Mouse (Mus musculus): ENCODE measurements around the gene Cep57l1.
A peak's percentile ranks its signal among the peaks of the same experiment; 100 is the strongest.

Cep57l1 gene

DNA sequence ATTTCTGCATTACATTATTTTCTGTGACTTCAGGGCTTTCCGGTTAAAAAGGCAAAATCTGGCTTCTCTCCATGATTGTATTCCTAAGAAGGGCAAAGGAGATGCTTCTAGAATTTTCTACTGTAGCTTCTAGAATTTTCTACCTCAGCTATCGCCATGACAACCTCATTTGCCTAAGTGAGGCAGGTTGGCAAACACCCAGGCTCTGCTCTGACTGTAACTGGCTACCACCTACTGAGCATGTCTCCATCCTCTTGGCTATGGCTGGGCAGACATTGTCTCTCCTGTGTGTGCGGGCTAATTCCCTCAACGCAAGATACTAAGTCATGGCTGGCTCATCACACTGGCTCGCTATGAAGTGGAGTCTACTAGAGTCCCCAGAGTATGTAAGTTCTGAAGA lies 63.1 kb downstream of the Cep57l1 start:
- DNase-seq (ENCODE audit: extremely low read depth, low read depth, low spot score), result no peak

DNA sequence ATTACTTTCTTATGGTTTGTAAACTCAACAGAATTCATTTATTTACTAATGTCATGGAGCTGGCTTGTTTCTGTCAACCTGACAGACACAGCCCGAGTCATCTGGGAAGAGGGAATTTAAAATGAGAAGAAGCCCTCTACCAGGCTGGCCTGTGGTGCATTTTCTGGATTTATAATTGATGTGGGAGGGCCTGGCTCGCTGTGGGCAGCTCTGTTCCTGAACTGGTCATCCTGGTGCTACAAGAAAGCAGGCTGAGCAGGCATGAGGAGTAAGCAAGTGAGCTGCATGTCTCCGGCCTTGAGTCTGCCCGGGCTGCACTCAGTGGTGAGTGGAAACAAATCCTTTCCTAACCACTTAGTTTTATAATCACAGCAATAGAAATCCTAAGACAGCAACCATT lies 65.7 kb downstream of the Cep57l1 start:
- DNase-seq (ENCODE audit: extremely low read depth, low read depth, low spot score), result no peak

GRCm38 (mm10) chr10:41740221-41740620 lies 69.5 kb downstream of the Cep57l1 start:
- no peak for DNase-seq (ENCODE audit: extremely low read depth, low read depth, low spot score)

DNA sequence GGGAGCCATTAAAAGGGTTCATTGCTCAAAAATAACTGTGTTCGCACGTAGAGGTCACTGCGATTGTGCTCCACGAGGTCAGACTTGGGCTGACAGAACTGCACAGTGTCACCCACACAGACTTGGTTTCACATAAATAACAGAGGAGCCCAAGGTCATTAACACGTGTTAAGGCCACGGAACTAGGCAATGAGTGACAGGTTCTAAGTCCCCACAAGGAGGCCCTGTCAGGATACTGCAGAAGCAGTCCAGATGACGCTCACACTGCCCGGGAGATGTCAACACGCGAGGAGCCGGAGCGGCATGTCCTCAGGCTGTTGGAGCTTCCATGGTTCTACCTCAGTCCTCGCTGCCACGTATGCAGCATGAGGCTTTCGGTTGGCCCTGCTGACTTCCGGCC lies 72.4 kb downstream of the Cep57l1 start:
- DNase-seq (ENCODE audit: extremely low read depth, low read depth, low spot score), result no peak

DNA sequence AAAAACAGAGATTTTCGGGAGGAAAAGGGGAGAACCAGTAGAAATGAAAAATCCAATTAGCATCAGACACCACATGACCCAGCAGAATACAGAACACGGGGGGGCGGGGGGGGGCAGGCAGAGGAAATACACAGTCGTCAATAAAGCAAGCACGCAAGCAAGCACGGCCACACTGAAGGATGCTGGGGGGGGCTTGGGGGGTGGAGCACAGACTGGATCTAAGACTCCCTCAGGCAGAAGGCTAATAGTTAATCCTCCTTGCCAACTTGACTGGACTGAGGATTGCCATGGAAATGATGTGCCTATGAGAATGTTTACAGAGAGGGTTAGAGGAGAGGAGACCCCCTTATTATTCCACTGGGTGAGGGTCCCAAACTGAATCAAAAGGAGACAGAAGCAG lies 74.3 kb downstream of the Cep57l1 start:
- DNase-seq (ENCODE audit: extremely low read depth, low read depth, low spot score), result no peak

- DNase-seq (ENCODE audit: extremely low read depth, low read depth, low spot score), result no peak
Observed at GRCm38 (mm10) chr10:41733214-41733613, 76.5 kb downstream of the Cep57l1 start.

GRCm38 (mm10) chr10:41731932-41732331 lies 77.7 kb downstream of the Cep57l1 start:
- DNase-seq (ENCODE audit: extremely low read depth, low read depth, low spot score), result no peak

DNA sequence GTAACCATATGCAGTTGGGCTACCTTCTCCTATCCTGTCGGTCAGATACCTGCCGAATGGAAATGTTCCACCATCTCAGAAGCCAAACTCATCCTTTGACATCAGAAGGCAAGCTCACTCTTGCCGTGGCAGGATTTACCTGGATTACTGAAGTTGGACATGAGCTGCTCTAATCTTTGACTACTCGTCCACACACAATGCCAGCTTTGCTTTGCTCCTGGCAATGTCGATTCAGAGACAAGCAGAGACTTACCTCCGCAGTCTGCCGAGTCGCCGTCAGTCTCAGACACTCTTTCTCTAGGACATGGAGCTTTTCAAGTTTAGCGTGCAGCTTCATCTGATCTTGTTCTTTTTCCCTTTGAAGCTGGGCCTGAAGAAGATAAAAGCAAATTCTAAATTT lies 78.9 kb downstream of the Cep57l1 start:
- peak; percentile 97 for DNase-seq (ENCODE audit: extremely low read depth, low read depth, low spot score)

DNA sequence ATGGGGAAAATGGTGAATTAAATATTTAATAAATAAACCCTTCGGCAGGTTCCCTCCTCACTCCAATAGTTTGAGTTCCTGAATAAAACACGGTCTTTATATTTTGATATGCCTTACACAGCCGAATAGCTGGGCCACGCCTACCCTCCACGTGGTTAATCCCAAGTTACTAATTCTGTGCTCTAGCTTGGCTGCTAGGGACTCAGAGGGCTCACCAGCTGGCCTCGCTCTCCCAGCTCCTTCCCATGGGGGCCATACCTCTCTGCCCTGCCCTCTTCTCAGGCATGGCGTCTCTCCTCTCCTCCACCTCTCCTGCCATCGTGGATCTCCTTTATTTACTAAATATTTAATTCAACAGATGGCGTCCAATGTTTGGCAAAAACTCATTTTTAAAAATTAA lies 83.5 kb downstream of the Cep57l1 start:
- no peak for DNase-seq (ENCODE audit: extremely low read depth, low read depth, low spot score)

- DNase-seq (ENCODE audit: extremely low read depth, low read depth, low spot score), result no peak
Observed at GRCm38 (mm10) chr10:41719587-41719986, 90.1 kb downstream of the Cep57l1 start.

GRCm38 (mm10) chr10:41716029-41716897 lies 93.4 kb downstream of the Cep57l1 start, which contains the start of gene Ccdc162:
TSS of gene Ccdc162 (minus strand) at chr10:41716634.
- no peak for DNase-seq (ENCODE audit: extremely low read depth, low read depth, low spot score)

GRCm38 (mm10) chr10:41715557-41715956 lies 94.1 kb downstream of the Cep57l1 start:
- no peak for DNase-seq (ENCODE audit: extremely low read depth, low read depth, low spot score)

GRCm38 (mm10) chr10:41711467-41711866 lies 98.2 kb downstream of the Cep57l1 start:
- no peak for DNase-seq (ENCODE audit: extremely low read depth, low read depth, low spot score)

DNA sequence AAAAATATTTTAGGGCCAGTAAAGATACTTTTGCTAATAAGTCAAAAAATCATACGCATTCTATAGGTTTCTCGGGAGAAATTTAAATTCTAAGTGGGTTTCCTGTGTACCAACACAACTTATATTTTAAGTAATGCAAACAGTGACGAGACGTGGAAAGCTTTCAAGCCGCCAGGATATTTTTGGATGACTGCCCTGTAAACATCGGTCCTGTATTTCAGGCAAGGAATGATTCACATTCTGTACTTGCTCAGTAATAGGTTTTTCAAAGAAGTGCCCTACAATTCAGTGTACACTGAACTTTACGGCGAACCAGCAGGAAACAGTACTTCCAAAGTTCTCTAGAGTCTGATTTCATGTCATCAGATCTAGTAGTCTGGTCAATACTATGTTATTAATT lies 98.9 kb downstream of the Cep57l1 start:
- DNase-seq (ENCODE audit: extremely low read depth, low read depth, low spot score), result no peak

DNA sequence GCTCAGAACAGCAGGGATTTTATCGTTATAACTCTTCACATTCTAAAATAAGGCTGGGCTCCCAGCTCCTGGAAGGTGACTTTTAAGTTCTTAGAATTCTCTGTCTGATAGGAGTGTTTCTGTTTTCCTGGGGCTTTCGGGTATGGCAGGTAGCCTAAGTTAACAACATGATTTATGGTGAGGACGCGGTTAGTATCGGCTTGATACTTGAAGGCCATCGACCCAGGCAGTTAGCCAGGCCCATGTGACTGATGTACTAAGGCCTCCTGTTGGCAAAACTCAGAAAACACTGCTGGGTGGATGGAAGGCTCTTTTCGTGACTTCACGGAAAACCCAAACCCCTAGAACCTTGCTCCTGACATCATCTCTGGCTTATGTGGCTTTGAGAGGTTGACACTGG lies 100.3 kb downstream of the Cep57l1 start:
- no peak for DNase-seq (ENCODE audit: extremely low read depth, low read depth, low spot score)

DNA sequence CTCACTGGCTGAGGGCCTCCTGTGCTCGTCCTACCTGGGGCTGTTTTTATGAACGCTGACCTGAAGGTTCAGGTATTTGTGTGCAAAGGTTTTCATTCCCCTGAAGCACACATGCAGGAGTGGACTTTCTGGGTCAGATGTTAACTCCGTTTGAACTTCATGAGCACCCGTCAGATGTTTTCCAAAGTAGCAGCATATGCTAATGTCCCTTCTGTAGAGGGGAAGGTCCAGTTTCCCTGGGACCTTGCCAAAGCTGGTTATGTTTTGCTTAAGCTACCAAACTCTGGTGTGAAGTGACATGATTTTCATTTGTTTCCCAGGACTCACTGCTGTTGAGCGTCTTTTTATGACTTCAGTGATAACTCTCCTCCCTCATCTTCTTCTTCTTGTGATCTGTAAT lies 110.0 kb downstream of the Cep57l1 start:
- DNase-seq (ENCODE audit: extremely low read depth, low read depth, low spot score), result no peak

DNA sequence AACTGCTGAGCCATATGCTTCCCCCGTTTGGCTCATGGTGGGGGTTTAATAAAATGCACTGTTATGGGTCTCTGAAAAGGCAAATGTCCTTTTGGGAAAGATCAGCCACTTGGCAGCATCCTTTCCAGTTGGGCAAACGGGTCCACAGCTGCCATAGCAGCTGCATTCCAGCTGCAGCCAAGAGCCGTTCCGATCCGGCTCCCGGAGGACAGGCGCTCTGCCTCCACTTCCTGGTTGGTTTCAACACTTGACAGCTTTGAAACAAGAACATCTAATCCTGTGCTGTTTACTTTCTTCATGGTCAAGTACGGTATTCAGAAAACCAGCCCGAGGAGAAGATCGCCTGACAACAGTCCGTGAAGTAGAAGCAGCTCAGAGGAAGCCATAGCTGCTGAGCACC lies 112.6 kb downstream of the Cep57l1 start:
- peak; percentile 76 for DNase-seq (ENCODE audit: extremely low read depth, low read depth, low spot score)

DNA sequence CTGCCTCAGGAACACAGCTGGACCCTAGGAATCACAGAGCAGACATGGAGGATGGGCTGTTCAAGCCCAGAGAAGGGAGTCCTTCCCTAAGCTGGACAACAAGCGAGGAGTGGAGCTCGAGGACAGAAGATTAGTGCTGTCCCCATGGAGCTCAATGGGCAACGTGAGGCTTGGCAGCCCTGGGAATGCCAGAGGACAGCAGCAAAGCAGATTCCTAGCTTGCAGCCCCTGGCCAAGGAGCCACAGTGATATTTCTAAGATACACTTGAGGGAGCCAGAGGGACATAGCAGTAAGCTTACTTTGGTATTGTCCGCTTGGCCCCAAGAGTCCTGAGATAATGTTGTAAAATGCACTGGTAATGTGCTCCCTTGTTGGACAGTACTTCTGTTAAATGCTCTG lies 118.7 kb downstream of the Cep57l1 start:
- DNase-seq (ENCODE audit: extremely low read depth, low read depth, low spot score), result no peak

- DNase-seq (ENCODE audit: extremely low read depth, low read depth, low spot score), result no peak
Observed at GRCm38 (mm10) chr10:41689941-41690887, 119.5 kb downstream of the Cep57l1 start.

DNA sequence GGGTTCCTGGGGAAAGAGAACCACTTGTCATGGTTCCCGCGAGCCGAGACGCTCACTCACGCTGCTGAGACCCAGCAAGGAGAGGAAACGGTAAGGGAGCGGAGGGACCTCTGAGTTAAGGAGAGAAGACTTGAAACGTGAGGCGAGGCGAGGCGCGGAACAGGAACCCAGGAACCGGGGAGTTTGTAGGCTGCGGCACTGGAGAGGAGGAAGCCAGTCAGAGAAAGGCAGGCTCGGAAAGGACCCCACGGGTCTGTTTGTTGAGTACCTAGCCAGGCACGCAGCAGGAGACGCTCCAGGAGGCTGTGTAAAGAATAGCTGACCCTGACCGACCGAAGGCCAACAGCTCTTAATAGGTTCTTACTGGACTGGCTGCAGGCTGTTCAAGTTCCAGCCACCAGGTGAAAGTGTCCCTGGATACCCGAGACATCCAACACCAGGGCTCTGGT lies 125.1 kb downstream of the Cep57l1 start:
- DNase-seq (ENCODE audit: extremely low read depth, low read depth, low spot score), result no peak

GRCm38 (mm10) chr10:41682546-41683393 lies 126.9 kb downstream of the Cep57l1 start:
- no peak for DNase-seq (ENCODE audit: extremely low read depth, low read depth, low spot score)
